Mouse (Mus musculus) heart, embryonic 12.5 days (tissue): ENCODE results near the gene Sbf2. TPM values are rescaled to one million over a fixed set of nuclear protein-coding genes. Genes with fewer than 3 reads are reported as not detected.
"Not testable (repeated sequence)": the region's sequence is repeated elsewhere in the genome, so short reads cannot be mapped to it uniquely, and the experiment has no call there.

Experiments
- ATAC-seq: fragments of 200-750 bp; cut with Nextera tagmentation; 2 replicates; pipeline ENCODE4 v1.8.0; 2017; ENCODE audit warnings: moderate TSS enrichment, moderate library complexity; ENCODE audit not compliant: insufficient number of reproducible peaks, low FRiP score
- H3K27ac ChIP-seq: fragments of 300-500 bp; sonication (generic); 2 replicates; pipeline ENCODE4 v1.5.1; 2016; ENCODE audit warnings: mild to moderate bottlenecking, moderate library complexity; ENCODE audit not compliant: poor library complexity, severe bottlenecking
- H3K27me3 ChIP-seq: fragments of 300-500 bp; sonication (generic); replicated peaks from 2 replicates; pipeline ENCODE4 v1.6.1; 2016; ENCODE audit warnings: mild to moderate bottlenecking, moderate library complexity
- H3K36me3 ChIP-seq: fragments of 300-500 bp; sonication (generic); 2 replicates; pipeline ENCODE4 v1.6.1; 2016; ENCODE audit warnings: mild to moderate bottlenecking, moderate library complexity
- H3K4me1 ChIP-seq: fragments of 300-500 bp; sonication (generic); replicated peaks from 2 replicates; pipeline ENCODE4 v1.6.1; 2016; ENCODE audit warnings: mild to moderate bottlenecking
- H3K4me2 ChIP-seq: fragments of 300-500 bp; sonication (generic); 2 replicates; pipeline ENCODE4 v1.6.1; 2016; ENCODE audit warnings: mild to moderate bottlenecking, moderate library complexity
- H3K4me3 ChIP-seq: fragments of 300-500 bp; sonication (generic); 2 replicates; pipeline ENCODE4 v1.5.1; 2016; ENCODE audit warnings: mild to moderate bottlenecking
- H3K9ac ChIP-seq: fragments of 300-500 bp; sonication (generic); 2 replicates; pipeline ENCODE4 v1.6.1; 2016; ENCODE audit warnings: mild to moderate bottlenecking, moderate library complexity
- H3K9me3 ChIP-seq: fragments of 300-500 bp; sonication (generic); replicated peaks from 2 replicates; pipeline ENCODE4 v1.6.1; 2016; ENCODE audit warnings: mild to moderate bottlenecking, moderate library complexity
- WGBS: fragments of 180-500 bp; shearing (Covaris S2); methylation state at CpG from one replicate; pipeline ENCODE4 v1.1.7; 2016; 5-methylcytosine and 5-hydroxymethylcytosine counted together
- polyA plus RNA-seq: library from polyadenylated mRNA; unstranded; fragments of >200 nt; fragmentation: Nextera tagmentation; extraction: Ambion mirVana; gene quantifications from 2 replicates; pipeline ENCODE4 v1.2.1, GENCODE M21; 2016

Gene Sbf2
- polyA plus RNA-seq, 1 experiment from 2014 or later = 39.2 TPM

DNA sequence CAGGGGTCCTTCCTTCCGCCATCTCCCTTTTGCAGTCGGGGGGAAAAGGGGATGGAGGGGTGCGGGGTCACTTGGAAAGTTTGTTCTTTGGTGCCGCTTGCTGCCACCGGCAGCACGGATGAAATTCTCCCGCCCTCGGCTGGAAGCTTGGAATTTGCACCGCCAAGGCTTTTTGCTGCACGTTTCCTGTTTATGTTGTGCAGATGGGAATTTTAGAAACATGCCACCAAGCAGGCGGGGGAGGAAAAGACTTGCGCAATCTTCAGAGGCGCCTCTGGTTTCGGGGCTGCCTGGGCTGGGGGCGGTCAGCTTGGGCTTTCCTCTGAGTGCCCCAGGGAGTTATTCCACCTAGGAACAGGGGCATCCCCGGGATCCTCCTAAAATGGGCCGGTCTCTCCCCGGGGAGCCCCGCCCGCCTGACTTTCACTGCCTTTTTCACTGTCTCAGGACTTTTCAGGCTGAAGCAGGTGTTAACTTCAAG, 469 bp upstream of the Sbf2 start:
- Histone ChIP-seq H3K4me3 (peak overlapping the region; percentile 94), H3K9me3 (no peaks in the 10 kb centered on the region), H3K4me2 (peak overlapping the region; percentile 78), H3K9ac (peak overlapping the region; percentile 95), H3K27me3 (0 out of 2 replicates have a peak, but pooled peaks cover 3% of the 10 kb centered on the region), H3K36me3 (no peaks in the 10 kb centered on the region), H3K27ac (peak overlapping the region; percentile 97), H3K4me1 (peaks cover 43% of the 10 kb centered on the region)
- no peak for ATAC-seq
- WGBS = under 1% methylated on average over 20 of the region's 20 CpGs

DNA sequence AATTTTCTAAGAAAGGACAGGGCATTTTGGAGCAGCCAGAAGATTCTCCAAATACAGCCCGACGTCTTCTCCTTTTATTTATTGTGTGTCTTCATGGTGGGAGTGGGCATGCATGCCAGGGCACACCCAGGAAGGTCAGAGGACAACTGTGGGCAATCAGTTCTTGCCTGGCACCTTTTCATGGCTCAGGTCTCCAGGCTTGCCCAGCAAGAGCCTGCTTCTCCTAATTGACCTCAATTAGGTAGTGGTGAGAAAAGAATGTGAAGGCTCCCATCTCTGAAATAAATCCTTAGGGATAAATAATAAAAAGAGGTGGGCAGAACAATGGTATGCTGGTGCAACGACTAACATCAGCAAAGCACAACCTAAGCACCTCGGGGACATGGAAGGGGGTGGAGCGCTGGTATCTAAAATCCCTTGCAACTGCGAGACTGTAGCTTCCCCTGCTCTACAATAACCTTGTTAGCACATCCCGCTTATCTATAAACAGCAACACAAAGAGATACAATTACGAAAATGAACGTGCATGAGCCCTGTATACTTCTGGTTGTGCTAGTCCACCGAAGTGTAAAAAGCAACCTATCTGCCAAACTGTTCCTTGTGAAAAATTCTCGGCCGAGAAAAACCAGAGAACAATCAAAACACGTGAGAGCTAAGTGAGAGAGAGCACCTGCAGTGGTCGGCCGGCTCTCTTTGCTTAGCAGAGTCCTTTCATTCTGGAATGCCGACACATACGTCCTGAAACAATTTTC, 1.2 kb downstream of the Sbf2 start:
- peak overlapping the region; percentile 95 for H3K9ac ChIP-seq
- H3K4me1 ChIP-seq = peaks cover 28% of the 10 kb centered on the region
- peak overlapping the region; percentile 78 for H3K4me2 ChIP-seq
- H3K4me3 ChIP-seq = peak overlapping the region; percentile 94
- no peak for ATAC-seq
- 4% methylated on average over 17 of the region's 17 CpGs for WGBS
- no peaks in the 10 kb centered on the region for H3K27me3 ChIP-seq
- H3K27ac ChIP-seq = peak overlapping the region; percentile 97
- H3K36me3 ChIP-seq = no peaks in the 10 kb centered on the region
- no peaks in the 10 kb centered on the region for H3K9me3 ChIP-seq

DNA sequence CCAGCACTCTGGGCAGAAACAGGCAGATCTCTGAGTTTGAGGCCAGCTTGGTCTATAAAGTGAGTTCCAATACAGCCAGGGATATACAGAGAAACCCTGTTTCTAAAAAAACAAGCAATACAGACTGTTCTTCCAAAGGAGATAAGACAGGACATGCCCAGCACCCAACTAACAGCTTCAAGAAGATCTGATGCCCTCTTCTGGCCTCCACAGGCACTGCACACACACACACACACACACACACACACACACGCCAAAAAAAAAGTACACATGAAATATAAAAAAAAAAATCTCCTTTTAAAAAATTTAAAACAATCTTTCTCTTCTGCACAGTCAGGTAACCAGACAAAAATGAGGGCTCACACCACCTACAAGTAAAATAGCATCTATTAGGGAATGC, 7.8 kb downstream of the Sbf2 start:
- Histone ChIP-seq H3K4me1 (peaks cover 10% of the 10 kb centered on the region), H3K27me3 (no peaks in the 10 kb centered on the region), H3K27ac (no peak overlapping the region), H3K9me3 (peaks cover 3% of the 10 kb centered on the region; the same call in 1 of the 2 replicates), H3K9ac (no peak overlapping the region), H3K4me3 (no peak overlapping the region), H3K36me3 (0 out of 2 replicates have a peak, but pooled peaks cover 6% of the 10 kb centered on the region), H3K4me2 (no peak overlapping the region)
- WGBS = 93% methylated on average over 1 of the region's 1 CpGs
- ATAC-seq = no peak

DNA sequence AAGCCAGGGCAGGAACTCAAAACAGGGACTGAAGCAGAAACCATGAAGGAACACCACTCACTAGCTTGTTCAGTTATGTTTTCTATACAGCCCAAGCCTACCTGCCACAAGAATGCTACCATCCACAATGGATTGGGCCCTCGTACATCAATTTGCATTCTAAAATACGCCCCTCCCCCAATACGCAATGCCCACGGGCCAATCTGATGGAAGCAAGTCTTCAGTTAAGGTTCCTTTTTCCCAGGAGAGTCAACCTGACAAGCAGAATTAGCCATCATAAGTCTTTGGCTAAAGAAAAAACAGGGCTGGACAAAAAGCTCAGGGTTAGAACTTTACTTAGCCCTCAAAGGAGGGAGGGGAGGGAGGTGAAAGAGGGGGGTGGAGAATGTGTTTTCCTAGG, 9.2 kb downstream of the Sbf2 start:
- peaks cover 3% of the 10 kb centered on the region; the same call in 1 of the 2 replicates for H3K9me3 ChIP-seq
- peaks cover 3% of the 10 kb centered on the region; the same call in 1 of the 2 replicates for H3K4me1 ChIP-seq
- no peak overlapping the region for H3K4me3 ChIP-seq
- ATAC-seq = no peak
- no peak overlapping the region for H3K4me2 ChIP-seq
- 83% methylated on average over 4 of the region's 4 CpGs for WGBS
- no peak overlapping the region for H3K27ac ChIP-seq
- H3K9ac ChIP-seq = no peak overlapping the region
- no peaks in the 10 kb centered on the region for H3K27me3 ChIP-seq
- H3K36me3 ChIP-seq = 0 out of 2 replicates have a peak, but pooled peaks cover 6% of the 10 kb centered on the region

DNA sequence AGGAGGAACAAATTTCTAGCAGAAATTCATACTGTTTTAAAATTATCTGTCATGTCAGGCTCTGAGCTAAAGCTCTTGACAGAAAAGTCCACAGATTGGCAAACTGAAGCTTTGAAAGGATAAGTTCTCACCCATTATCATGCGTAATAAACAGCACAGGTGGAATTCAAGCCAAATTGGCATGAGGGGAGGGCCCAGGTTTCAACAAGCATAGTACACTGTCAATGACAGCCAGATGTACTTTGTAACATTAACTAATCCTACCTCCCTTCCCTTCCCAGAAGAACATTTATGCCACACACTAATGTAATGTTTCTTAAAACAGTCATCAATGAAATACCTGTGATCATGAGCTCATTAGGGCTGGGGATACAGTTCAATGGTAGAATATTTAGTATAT, 17.6 kb downstream of the Sbf2 start:
- ATAC-seq = no peak
- Histone ChIP-seq H3K9ac (no peak overlapping the region), H3K9me3 (peaks cover 6% of the 10 kb centered on the region), H3K4me1 (peaks cover under 1% of the 10 kb centered on the region; the same call in 1 of the 2 replicates), H3K36me3 (peaks cover 10% of the 10 kb centered on the region), H3K4me2 (no peak overlapping the region), H3K27me3 (no peaks in the 10 kb centered on the region), H3K4me3 (no peak overlapping the region), H3K27ac (no peak overlapping the region)
- WGBS = 87% methylated on average over 1 of the region's 1 CpGs

DNA sequence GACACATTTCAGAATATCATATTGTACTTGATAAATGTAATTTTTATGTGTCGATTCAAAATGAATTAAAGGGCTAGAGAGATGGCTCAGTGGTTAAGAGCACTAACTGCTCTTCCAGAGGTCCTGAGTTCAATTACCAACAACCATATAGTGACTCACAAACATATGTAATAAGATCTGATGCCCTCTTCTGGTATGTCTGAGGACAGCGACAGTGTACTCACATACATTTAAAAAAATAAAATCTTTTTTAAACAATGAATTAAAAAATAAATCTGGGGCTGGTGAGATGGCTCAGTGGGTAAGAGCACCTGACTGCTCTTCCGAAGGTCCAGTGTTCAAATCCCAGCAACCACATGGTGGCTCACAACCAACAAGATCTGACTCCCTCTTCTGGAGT, 20.7 kb downstream of the Sbf2 start:
- not testable (repeated sequence) for H3K4me2 ChIP-seq, H3K36me3 ChIP-seq, H3K4me3 ChIP-seq, H3K4me1 ChIP-seq, H3K27me3 ChIP-seq, H3K9ac ChIP-seq, H3K27ac ChIP-seq, H3K9me3 ChIP-seq, ATAC-seq
- WGBS = 86% methylated on average over 3 of the region's 3 CpGs

DNA sequence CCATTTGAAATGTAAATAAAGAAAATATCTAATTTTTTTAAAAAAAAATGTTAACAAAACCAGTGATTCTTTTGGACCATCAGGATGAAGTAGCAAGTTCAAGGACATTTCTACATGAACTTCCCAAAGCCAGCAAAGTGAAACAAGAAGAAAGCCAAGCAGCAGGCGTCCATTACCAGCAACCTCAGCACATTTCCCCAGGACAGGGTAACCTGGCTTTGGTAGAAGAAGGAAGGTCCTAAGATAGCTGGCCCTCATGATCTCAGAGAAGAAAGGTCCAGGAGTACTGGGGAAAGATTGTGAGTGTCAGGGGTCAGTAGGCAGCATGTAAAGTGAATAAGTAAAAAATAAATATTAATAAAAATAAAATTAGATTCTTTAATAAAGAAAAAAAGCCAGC, 27.0 kb downstream of the Sbf2 start:
- H3K4me3 ChIP-seq = no peak overlapping the region
- H3K36me3 ChIP-seq = no peaks in the 10 kb centered on the region
- no peak overlapping the region for H3K9ac ChIP-seq
- 76% methylated on average over 1 of the region's 1 CpGs for WGBS
- peaks cover 6% of the 10 kb centered on the region; the same call in 1 of the 2 replicates for H3K4me1 ChIP-seq
- no peaks in the 10 kb centered on the region for H3K27me3 ChIP-seq
- no peak overlapping the region for H3K27ac ChIP-seq
- H3K4me2 ChIP-seq = no peak overlapping the region
- no peaks in the 10 kb centered on the region for H3K9me3 ChIP-seq
- no peak for ATAC-seq

DNA sequence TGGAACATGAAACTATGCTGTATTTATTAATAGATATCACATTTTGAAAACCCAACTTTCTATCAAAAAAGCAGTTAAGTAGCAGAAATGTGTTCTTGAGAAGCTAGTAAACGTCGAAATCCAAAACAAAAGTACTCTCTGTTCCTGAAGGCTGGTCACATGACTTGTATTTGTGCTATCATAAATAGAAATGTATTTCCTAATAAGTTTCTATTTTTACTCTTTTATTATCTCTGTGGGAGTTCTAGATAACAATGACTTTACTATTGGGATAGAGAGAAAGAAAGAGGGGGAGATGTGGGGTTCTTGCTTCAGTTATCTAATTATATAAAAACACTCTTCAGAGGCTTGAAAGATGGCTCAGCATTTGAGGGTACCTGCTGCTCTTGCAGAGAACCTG, 29.5 kb downstream of the Sbf2 start:
- H3K9ac ChIP-seq = no peak overlapping the region
- H3K9me3 ChIP-seq = no peaks in the 10 kb centered on the region
- H3K4me2 ChIP-seq = no peak overlapping the region
- no peaks in the 10 kb centered on the region for H3K36me3 ChIP-seq
- no peak overlapping the region for H3K27ac ChIP-seq
- H3K4me3 ChIP-seq = no peak overlapping the region
- peaks cover 6% of the 10 kb centered on the region; the same call in 1 of the 2 replicates for H3K4me1 ChIP-seq
- ATAC-seq = no peak
- no peaks in the 10 kb centered on the region for H3K27me3 ChIP-seq
- 74% methylated on average over 2 of the region's 2 CpGs for WGBS

DNA sequence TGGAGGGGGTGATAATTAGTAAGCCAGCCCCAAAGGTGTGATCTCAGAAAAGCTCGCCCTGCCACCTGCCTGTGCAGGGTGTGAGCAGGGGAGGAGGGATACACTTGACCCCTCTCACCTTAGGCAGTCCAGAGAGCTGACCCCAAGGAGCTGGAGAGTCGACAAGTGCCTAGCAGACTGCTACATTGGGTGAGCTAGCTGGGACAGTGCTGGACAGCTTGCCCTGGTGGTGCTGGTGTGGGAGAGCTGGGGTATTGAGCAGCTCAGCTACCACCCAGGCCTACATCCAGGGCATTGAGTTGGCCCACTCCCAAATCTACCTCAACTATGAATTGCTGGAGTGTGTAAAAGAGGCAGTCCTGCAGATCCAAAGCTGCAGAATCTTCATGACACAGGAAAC, 30.6 kb downstream of the Sbf2 start:
- peak; percentile 48; the same call in 1 of the 2 replicates for ATAC-seq
- Histone ChIP-seq H3K36me3 (no peaks in the 10 kb centered on the region), H3K9ac (no peak overlapping the region), H3K4me1 (peaks cover 6% of the 10 kb centered on the region; the same call in 1 of the 2 replicates), H3K27ac (no peak overlapping the region), H3K9me3 (no peaks in the 10 kb centered on the region), H3K4me3 (no peak overlapping the region), H3K27me3 (no peaks in the 10 kb centered on the region), H3K4me2 (no peak overlapping the region)
- WGBS = 67% methylated on average over 2 of the region's 2 CpGs

DNA sequence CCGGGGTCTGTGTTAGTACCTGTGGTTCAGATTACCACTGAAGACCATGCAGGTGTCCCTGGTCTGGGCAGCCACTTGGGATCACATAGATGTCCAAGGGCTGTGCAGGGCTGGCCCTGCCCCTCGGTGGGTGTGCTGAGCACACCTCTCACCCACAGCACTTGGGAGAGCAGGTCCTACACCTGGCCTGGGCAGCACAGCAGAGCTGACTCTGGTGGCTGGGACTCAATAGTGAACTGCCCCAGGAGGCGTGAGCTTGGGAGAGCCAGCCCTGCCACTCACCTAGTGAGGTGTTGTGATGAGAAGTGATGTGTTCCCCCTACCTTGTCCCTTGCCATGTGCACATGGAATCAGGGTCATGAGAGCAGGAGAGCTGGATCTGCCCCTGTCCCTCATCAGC, 31.0 kb downstream of the Sbf2 start:
- Histone ChIP-seq H3K9me3 (no peaks in the 10 kb centered on the region), H3K27ac (no peak overlapping the region), H3K27me3 (no peaks in the 10 kb centered on the region), H3K4me2 (no peak overlapping the region), H3K4me1 (peaks cover 6% of the 10 kb centered on the region; the same call in 1 of the 2 replicates), H3K4me3 (no peak overlapping the region), H3K36me3 (no peaks in the 10 kb centered on the region), H3K9ac (no peak overlapping the region)
- 92% methylated on average over 3 of the region's 3 CpGs for whole genome bisulfite sequencing
- peak; percentile 25; the same call in 1 of the 2 replicates for ATAC-seq

DNA sequence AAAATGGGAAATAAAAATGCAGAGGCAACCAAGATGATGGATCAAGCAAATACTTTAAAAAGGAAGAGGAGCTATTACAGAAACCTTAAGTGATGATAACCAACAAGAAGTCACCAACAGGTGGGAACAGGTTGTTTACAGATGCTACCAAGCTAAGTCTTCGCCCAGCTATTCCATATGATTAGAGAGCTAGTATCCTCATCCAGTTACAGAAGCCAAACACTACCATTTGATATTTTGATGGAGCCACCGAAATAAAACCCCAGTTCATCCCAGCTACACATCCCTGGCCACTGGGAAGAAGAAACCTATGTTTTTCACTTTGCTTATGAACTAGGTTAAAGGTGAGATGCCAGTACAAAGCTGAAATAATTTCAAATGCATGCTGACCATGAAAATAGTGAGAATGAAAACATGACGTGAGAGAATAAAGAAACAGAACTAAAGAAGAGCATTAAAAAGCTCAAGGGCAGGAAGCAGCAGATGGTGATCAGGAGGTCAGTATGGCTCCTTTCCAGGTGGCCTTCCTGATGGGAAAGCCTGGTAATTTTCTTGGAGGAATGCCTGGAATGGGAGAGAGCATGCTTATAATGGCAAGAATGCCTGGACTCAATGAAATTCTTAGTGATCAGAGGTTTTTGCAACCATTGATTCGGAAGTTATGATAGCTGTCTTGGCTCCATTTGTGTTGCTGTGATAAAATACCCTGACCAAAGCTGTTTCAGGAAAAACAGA, 48.7 kb downstream of the Sbf2 start:
- ATAC-seq = no peak
- 78% methylated on average over 4 of the region's 4 CpGs for WGBS
- no peak overlapping the region for H3K27ac ChIP-seq

More for the DNA sequence above, 48.7 kb downstream of the Sbf2 start:
- Histone ChIP-seq H3K27me3 (no peaks in the 10 kb centered on the region), H3K4me1 (no peaks in the 10 kb centered on the region), H3K4me3 (no peak overlapping the region), H3K9ac (no peak overlapping the region), H3K4me2 (no peak overlapping the region), H3K36me3 (peaks cover 6% of the 10 kb centered on the region), H3K9me3 (0 out of 2 replicates have a peak, but pooled peaks cover 5% of the 10 kb centered on the region)
